Mouse (Mus musculus): ENCODE results near the gene Eif6. TPM values are rescaled to one million over a fixed set of nuclear protein-coding genes. Genes with fewer than 3 reads are reported as not detected.

The Eif6 gene
- 199 and 204 TPM in 2 replicates for total RNA-seq (2012; rRNA removed)

DNA sequence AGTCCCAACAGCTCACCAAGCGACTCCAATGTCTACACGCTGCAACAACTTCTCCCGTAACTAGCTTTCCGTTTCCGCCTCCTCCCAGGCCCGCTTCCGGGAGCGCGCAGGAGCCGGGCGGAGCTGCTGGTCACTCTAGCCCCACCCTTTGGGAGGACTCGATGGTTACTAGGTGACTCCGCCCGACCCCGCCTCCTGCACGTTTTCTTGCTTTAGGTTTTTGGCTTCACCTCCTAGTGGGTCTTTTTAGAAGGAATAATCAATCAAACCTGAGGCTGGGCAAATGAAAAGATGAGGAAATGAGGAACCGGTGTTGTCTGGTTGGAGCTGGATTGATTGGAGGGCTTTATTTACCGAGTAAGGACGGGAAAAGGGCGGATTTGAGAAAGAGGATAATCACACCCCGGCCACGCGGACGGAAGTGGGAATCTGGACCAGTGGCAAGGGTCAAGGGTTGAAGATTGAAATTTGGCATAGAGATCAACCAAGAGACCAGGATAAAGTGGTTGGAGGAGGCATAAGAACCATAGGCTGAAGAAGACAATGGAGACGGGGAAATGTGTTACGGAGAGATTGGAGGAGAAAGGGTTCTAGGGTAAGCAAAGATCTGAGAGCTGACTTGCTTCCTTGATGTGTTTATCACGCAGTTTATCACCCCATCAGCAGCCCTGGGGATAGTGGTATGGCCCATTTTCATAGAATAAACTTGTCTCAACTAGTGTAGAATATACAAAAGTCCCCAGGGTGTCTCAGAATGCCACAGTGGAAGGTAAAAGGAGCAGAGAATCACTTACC, at the start of gene Eif6:
TSS of gene Eif6 (minus strand) at position 296 of the 795 bp plus-strand sequence.
- Histone ChIP-seq H3K27ac (ENCODE audit: insufficient read depth, low read depth, low read length, poor library complexity, severe bottlenecking) (peak within 1 kb of the TSS; percentile 42; the same call in 1 of the 2 replicates), H3K4me1 (ENCODE audit: control insufficient read depth in 2 of 2, insufficient read depth in 2 of 2, low read length in 2 of 2, poor library complexity in 1 of 2) (peaks cover 0 to 3% of the 10 kb centered on the region in 2 experiments; a peak in 1 of 4 replicates), H3K4me3 (ENCODE audit: insufficient read depth in 1 of 2, low read depth in 1 of 2, low read length in 2 of 2, poor library complexity in 1 of 2, severe bottlenecking in 1 of 2) (peak within 1 kb of the TSS; percentile 81 to 93), H3K36me3 (ENCODE audit: control insufficient read depth, insufficient read depth, low read length, poor library complexity, severe bottlenecking) (peaks cover 21% of the 10 kb centered on the region), H3K9ac (ENCODE audit: insufficient read depth, low read depth, low read length, poor library complexity, severe bottlenecking) (peak within 1 kb of the TSS; percentile 81), H3K9me3 (ENCODE audit: control insufficient read depth, insufficient read depth, low read depth, low read length) (no peaks in the 10 kb centered on the region)
- in situ Hi-C loops (cut with MboI; ENCODE audit: low sequenced_read_pairs in 2 of 2, unreplicated experiment in 2 of 2) = no loop called here
- DNase-seq (ENCODE audit: low read depth, low spot score) = peak; percentile 82
- TF ChIP-seq ZNF384 (IDR thresholded peaks at IDR 0.05; ENCODE audit: low read depth, low read length) (no peak), HCFC1 (IDR thresholded peaks at IDR 0.05; ENCODE audit: borderline replicate concordance, insufficient read depth, low read length) (0 out of 2 replicates have a peak, but pooled peaks have one; percentile 26)

DNA sequence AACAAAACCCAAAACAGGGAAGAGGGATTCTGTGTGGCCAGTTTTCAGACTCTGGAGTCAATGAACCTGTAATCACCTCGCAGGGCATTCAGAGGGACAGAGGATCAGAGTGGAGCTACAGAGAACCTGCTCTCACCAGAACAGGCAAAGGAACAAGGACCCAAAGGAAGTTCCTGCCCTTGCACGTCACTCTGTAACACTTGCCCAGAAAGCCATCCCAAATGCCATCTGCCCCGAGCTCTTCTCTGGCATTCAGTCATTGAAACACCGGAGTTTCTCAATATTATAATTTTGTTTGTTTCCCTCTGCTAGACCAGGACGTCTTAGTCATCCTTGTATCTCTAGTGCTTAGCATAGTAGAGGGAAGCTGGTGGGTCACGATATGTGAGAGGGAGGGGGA, 46.9 kb upstream of the Eif6 start:
- in situ Hi-C loops (cut with MboI; ENCODE audit: low sequenced_read_pairs in 2 of 2, unreplicated experiment in 2 of 2) = no loop called here
- no peak overlapping the region for H3K4me3 ChIP-seq (ENCODE audit: insufficient read depth in 1 of 2, low read depth in 1 of 2, low read length in 2 of 2, poor library complexity in 1 of 2, severe bottlenecking in 1 of 2)
- TF ChIP-seq CHD2 (IDR thresholded peaks at IDR 0.05; ENCODE audit: low read depth, low read length) (no peak), HCFC1 (IDR thresholded peaks at IDR 0.05; ENCODE audit: borderline replicate concordance, insufficient read depth, low read length) (no peak), MAFK (IDR thresholded peaks at IDR 0.05; ENCODE audit: insufficient read depth, low read depth, low read length) (no peak), ZC3H11A (IDR thresholded peaks at IDR 0.05; ENCODE audit: borderline replicate concordance, low read depth, low read length) (no peak), ZNF384 (IDR thresholded peaks at IDR 0.05; ENCODE audit: low read depth, low read length) (no peak)

DNA sequence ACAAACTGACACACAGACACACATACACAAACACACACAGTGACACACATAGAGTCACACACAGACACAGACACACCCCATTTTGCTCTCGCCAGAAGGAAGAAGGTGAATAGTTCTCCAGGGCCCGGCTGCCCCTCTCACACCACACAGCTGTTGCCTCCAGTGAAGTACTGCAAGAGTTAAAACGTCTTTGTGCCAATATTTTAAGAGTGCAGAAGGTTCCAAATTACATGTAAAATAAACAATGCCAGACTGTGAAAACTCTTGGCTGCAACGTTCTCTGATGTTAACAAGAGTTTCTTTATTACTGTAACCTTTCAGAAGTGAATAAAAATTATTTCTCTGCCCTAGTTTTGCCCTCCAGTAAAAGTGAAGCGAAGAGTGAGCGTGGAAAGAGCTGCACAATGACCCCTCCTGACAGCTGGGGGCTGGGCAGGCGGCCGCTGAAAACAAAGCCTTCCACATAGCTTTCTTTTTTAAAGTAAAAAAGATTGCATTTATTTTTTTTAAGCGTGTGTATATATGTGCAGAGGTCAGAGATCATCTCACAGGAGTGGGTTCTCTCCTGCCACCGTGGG, 46.3 kb upstream of the Eif6 start:
- Histone ChIP-seq H3K4me3 (ENCODE audit: insufficient read depth in 1 of 2, low read depth in 1 of 2, low read length in 2 of 2, poor library complexity in 1 of 2, severe bottlenecking in 1 of 2) (no peak overlapping the region), H3K27ac (ENCODE audit: insufficient read depth, low read depth, low read length, poor library complexity, severe bottlenecking) (no peak overlapping the region), H3K9me3 (ENCODE audit: control insufficient read depth, insufficient read depth, low read depth, low read length) (no peaks in the 10 kb centered on the region), H3K4me1 (ENCODE audit: control insufficient read depth in 2 of 2, insufficient read depth in 2 of 2, low read length in 2 of 2, poor library complexity in 1 of 2) (peaks cover 0 to 4% of the 10 kb centered on the region in 2 experiments; a peak in 1 of 4 replicates), H3K9ac (ENCODE audit: insufficient read depth, low read depth, low read length, poor library complexity, severe bottlenecking) (no peak overlapping the region), H3K36me3 (ENCODE audit: control insufficient read depth, insufficient read depth, low read length, poor library complexity, severe bottlenecking) (peaks cover 5% of the 10 kb centered on the region; the same call in 1 of the 2 replicates)
- DNase-seq (ENCODE audit: low read depth, low spot score) = no peak
- no peak for TF ChIP-seq ZC3H11A (IDR thresholded peaks at IDR 0.05; ENCODE audit: borderline replicate concordance, low read depth, low read length)
- no peak for TF ChIP-seq CHD2 (IDR thresholded peaks at IDR 0.05; ENCODE audit: low read depth, low read length)
- TF ChIP-seq HCFC1 (IDR thresholded peaks at IDR 0.05; ENCODE audit: borderline replicate concordance, insufficient read depth, low read length) = no peak
- no peak for TF ChIP-seq MAFK (IDR thresholded peaks at IDR 0.05; ENCODE audit: insufficient read depth, low read depth, low read length)
- no peak for TF ChIP-seq ZNF384 (IDR thresholded peaks at IDR 0.05; ENCODE audit: low read depth, low read length)
- in situ Hi-C loops (cut with MboI; ENCODE audit: low sequenced_read_pairs in 2 of 2, unreplicated experiment in 2 of 2) = no loop called here

More for the DNA sequence above, 46.9 kb upstream of the Eif6 start:
- Histone ChIP-seq H3K9ac (ENCODE audit: insufficient read depth, low read depth, low read length, poor library complexity, severe bottlenecking) (no peak overlapping the region), H3K36me3 (ENCODE audit: control insufficient read depth, insufficient read depth, low read length, poor library complexity, severe bottlenecking) (peaks cover 5% of the 10 kb centered on the region; the same call in 1 of the 2 replicates), H3K27ac (ENCODE audit: insufficient read depth, low read depth, low read length, poor library complexity, severe bottlenecking) (no peak overlapping the region), H3K9me3 (ENCODE audit: control insufficient read depth, insufficient read depth, low read depth, low read length) (no peaks in the 10 kb centered on the region), H3K4me1 (ENCODE audit: control insufficient read depth in 2 of 2, insufficient read depth in 2 of 2, low read length in 2 of 2, poor library complexity in 1 of 2) (peaks cover 0 to 4% of the 10 kb centered on the region in 2 experiments; a peak in 1 of 4 replicates)
- no peak for DNase-seq (ENCODE audit: low read depth, low spot score)

DNA sequence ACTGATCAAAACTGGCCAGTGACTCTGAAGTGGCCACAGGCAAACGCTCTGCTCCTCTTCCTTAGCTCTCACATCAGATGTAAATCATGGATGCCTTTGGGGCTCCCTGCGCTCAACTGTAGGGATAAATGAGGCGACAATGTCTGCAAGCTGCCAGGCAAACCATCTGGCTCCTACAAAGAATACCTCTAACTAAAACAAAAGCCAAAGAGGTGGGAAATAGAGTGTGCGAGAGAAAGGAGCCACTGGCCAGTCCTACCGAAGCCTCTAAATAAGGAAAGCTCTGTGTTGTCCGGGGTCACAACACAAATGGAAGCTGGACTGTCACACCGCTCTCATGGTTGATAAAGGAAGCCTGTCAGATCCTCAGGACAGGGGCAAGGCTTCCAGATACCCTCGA, 45.8 kb upstream of the Eif6 start:
- in situ Hi-C loops (cut with MboI; ENCODE audit: low sequenced_read_pairs in 2 of 2, unreplicated experiment in 2 of 2) = no loop called here
- H3K36me3 ChIP-seq (ENCODE audit: control insufficient read depth, insufficient read depth, low read length, poor library complexity, severe bottlenecking) = peaks cover 5% of the 10 kb centered on the region; the same call in 1 of the 2 replicates

More for the DNA sequence above, 45.8 kb upstream of the Eif6 start:
- Histone ChIP-seq H3K4me1 (ENCODE audit: control insufficient read depth in 2 of 2, insufficient read depth in 2 of 2, low read length in 2 of 2, poor library complexity in 1 of 2) (peaks cover 0 to 4% of the 10 kb centered on the region in 2 experiments; a peak in 1 of 4 replicates), H3K9ac (ENCODE audit: insufficient read depth, low read depth, low read length, poor library complexity, severe bottlenecking) (no peak overlapping the region), H3K27ac (ENCODE audit: insufficient read depth, low read depth, low read length, poor library complexity, severe bottlenecking) (no peak overlapping the region), H3K9me3 (ENCODE audit: control insufficient read depth, insufficient read depth, low read depth, low read length) (no peaks in the 10 kb centered on the region), H3K4me3 (ENCODE audit: insufficient read depth in 1 of 2, low read depth in 1 of 2, low read length in 2 of 2, poor library complexity in 1 of 2, severe bottlenecking in 1 of 2) (no peak overlapping the region)
- no peak for DNase-seq (ENCODE audit: low read depth, low spot score)
- no peak for TF ChIP-seq MAFK (IDR thresholded peaks at IDR 0.05; ENCODE audit: insufficient read depth, low read depth, low read length)
- TF ChIP-seq CHD2 (IDR thresholded peaks at IDR 0.05; ENCODE audit: low read depth, low read length) = no peak
- TF ChIP-seq ZNF384 (IDR thresholded peaks at IDR 0.05; ENCODE audit: low read depth, low read length) = no peak
- TF ChIP-seq ZC3H11A (IDR thresholded peaks at IDR 0.05; ENCODE audit: borderline replicate concordance, low read depth, low read length) = no peak
- no peak for TF ChIP-seq HCFC1 (IDR thresholded peaks at IDR 0.05; ENCODE audit: borderline replicate concordance, insufficient read depth, low read length)

Data from ES-E14 (cell line).